Mouse (Mus musculus) neural tube, embryonic 12.5 days (tissue): ENCODE data around the gene Ppp1r9a. TPM values are rescaled to one million over a fixed set of nuclear protein-coding genes. Genes with fewer than 3 reads are reported as not detected.
"Not testable (repeated sequence)": the region's sequence is repeated elsewhere in the genome, so short reads cannot be mapped to it uniquely, and the experiment has no call there.

Experiments
- ATAC-seq: fragments of 200-750 bp; cut with Nextera tagmentation; 2 replicates; pipeline ENCODE4 v1.8.0; 2017; ENCODE audit warnings: low read depth, mild to moderate bottlenecking, moderate TSS enrichment, moderate library complexity; ENCODE audit not compliant: low FRiP score
- H3K27ac ChIP-seq: fragments of 300-500 bp; sonication (generic); 2 replicates; pipeline ENCODE4 v1.5.1; 2016
- H3K27me3 ChIP-seq: fragments of 300-500 bp; sonication (generic); replicated peaks from 2 replicates; pipeline ENCODE4 v1.6.1; 2016; ENCODE audit warnings: mild to moderate bottlenecking
- H3K36me3 ChIP-seq: fragments of 300-500 bp; sonication (generic); 2 replicates; pipeline ENCODE4 v1.6.1; 2016; ENCODE audit warnings: mild to moderate bottlenecking
- H3K4me1 ChIP-seq: fragments of 300-500 bp; sonication (generic); 2 replicates; pipeline ENCODE4 v1.6.1; 2016
- H3K4me2 ChIP-seq: fragments of 300-500 bp; sonication (generic); replicated peaks from 2 replicates; pipeline ENCODE4 v1.6.1; 2016; ENCODE audit warnings: mild to moderate bottlenecking
- H3K4me3 ChIP-seq: fragments of 300-500 bp; sonication (generic); 2 replicates; pipeline ENCODE4 v1.5.1; 2016
- H3K9ac ChIP-seq: fragments of 300-500 bp; sonication (generic); 2 replicates; pipeline ENCODE4 v1.6.1; 2016; ENCODE audit warnings: mild to moderate bottlenecking
- H3K9me3 ChIP-seq: fragments of 300-500 bp; sonication (generic); 2 replicates; pipeline ENCODE4 v1.6.1; 2016; ENCODE audit warnings: mild to moderate bottlenecking
- WGBS: fragments of 180-500 bp; shearing (Covaris S2); methylation state at CpG from one replicate; pipeline ENCODE4 v1.1.7; 2016; 5-methylcytosine and 5-hydroxymethylcytosine counted together
- polyA plus RNA-seq: library from polyadenylated mRNA; unstranded; fragments of >200 nt; fragmentation: Nextera tagmentation; extraction: Ambion mirVana; gene quantifications from 2 replicates; pipeline ENCODE4 v1.2.1, GENCODE M21; 2016

Gene Ppp1r9a
- polyA plus RNA-seq: 24.8 and 28.1 TPM in 2 replicates

DNA sequence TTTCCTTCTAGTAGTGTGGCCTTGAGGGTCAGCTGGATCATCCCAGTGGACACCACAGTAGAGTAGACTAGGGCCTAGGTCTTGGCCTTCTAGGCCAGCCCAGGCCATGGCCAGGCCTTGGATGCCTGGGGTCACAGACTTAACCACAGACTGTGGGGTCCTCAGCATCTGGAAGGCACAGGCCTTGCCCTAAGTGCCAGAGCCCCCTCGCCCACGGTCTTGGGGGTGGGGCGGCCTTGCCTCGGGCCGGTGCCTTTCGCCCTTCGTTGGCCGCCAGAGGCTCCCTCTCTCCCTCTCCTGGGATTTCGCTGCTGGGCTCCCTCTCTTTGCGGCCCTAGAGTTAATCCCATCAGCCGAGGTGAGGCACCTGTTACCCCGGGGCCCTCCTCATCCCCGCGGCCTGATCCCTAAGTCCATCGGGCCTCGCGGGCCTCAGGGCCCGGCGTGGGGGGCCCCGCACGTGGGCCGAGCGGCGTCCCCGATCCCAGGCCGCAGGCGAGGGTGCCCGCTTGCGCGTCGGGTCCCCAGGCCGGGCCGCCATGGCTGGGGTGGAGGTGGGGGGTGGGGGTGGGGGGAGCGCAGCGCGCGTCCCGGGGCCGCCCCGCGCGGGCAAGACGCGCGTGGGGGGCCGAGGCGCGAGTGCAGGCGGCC, at the start of gene Ppp1r9a:
Ppp1r9a (plus strand) TSS at position 244 of the 651 bp plus-strand sequence.
- peak within 1 kb of the TSS; percentile 94 for H3K9ac ChIP-seq
- ATAC-seq: peak; percentile 61
- peak within 1 kb of the TSS; percentile 96 for H3K27ac ChIP-seq
- no peaks in the 10 kb centered on the region for H3K36me3 ChIP-seq
- no peaks in the 10 kb centered on the region for H3K27me3 ChIP-seq
- under 1% methylated on average over 41 of the region's 49 CpGs for WGBS
- peak within 1 kb of the TSS; percentile 76 for H3K4me3 ChIP-seq
- no peaks in the 10 kb centered on the region for H3K9me3 ChIP-seq
- peak within 1 kb of the TSS; percentile 81 for H3K4me2 ChIP-seq
- peaks cover 16% of the 10 kb centered on the region for H3K4me1 ChIP-seq

DNA sequence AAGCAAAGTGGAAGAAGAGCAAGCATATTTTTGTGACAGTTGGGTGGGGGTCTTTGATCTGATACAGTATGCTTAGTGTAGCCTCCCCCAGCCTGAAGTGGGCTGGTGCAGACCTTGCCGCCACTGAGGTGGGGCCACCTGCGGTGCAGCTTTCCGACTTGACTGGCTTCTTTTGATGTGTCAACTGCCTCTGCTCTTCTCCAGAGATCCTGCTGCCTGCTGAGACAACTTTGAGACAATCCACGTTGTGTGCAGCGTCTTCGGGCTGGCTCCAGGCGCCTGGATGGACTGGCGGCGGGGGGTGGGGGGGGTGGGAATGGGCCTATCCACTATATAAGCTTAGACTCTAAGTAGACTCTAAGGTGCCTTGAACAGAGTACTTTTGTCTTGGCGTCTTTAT, 47.5 kb upstream of the Ppp1r9a start:
- 75% methylated on average over 10 of the region's 10 CpGs for WGBS
- no peak for ATAC-seq

DNA sequence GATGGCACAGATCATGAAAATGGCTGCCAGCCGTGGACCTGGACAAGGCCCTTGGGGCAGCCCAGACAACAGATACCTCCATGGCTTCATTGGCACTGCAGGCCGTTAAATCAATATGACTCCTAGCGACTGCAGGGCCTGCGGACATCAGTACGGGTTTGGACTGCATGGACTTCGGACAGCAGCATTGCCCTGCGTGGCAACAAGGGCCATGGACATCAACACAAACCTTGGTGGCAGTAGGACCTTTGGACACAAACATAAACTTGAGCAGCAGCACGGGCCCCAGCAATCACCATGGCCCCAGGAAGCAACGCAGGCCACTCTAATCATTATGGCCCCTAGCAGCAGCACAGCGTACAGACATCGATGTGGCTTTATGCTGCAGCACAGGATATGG, 45.8 kb upstream of the Ppp1r9a start:
- ATAC-seq: no peak
- H3K4me3 ChIP-seq: no peak overlapping the region
- no peak overlapping the region for H3K27ac ChIP-seq
- no peaks in the 10 kb centered on the region for H3K27me3 ChIP-seq
- no peaks in the 10 kb centered on the region for H3K4me1 ChIP-seq
- H3K36me3 ChIP-seq: no peaks in the 10 kb centered on the region
- no peak overlapping the region for H3K4me2 ChIP-seq
- H3K9ac ChIP-seq: no peak overlapping the region
- WGBS: 93% methylated on average over 11 of the region's 11 CpGs
- no peaks in the 10 kb centered on the region for H3K9me3 ChIP-seq

More for the DNA sequence above, 47.5 kb upstream of the Ppp1r9a start:
- H3K4me3 ChIP-seq: no peak overlapping the region
- no peaks in the 10 kb centered on the region for H3K9me3 ChIP-seq
- H3K27me3 ChIP-seq: no peaks in the 10 kb centered on the region
- no peak overlapping the region for H3K9ac ChIP-seq
- no peaks in the 10 kb centered on the region for H3K36me3 ChIP-seq
- H3K4me2 ChIP-seq: no peak overlapping the region
- H3K4me1 ChIP-seq: no peaks in the 10 kb centered on the region
- no peak overlapping the region for H3K27ac ChIP-seq

DNA sequence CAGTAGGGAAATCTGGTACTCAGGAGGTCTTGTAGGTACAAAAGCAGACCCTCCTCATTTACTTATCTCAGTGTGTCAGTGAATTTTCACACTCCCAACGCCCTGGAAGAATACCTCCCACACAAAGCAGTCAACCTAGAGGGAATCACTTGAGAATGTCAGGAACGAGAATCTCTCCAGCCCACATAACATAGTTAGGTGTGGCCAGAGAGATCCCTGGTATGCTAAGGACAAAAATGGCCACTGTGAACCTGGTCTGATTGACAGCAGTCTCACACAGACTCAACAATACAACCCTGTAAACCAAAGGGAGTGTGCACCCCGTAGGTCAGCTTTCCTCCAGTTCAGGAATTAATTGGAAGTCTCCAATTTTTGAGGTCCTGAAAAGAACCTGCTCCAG, 18.4 kb upstream of the Ppp1r9a start:
- ATAC-seq: no peak
- 83% methylated on average over 3 of the region's 3 CpGs for WGBS
- Histone ChIP-seq H3K4me2 (no peak overlapping the region), H3K36me3 (no peaks in the 10 kb centered on the region), H3K27me3 (no peaks in the 10 kb centered on the region), H3K9ac (no peak overlapping the region), H3K4me3 (no peak overlapping the region), H3K4me1 (no peaks in the 10 kb centered on the region), H3K9me3 (no peaks in the 10 kb centered on the region), H3K27ac (no peak overlapping the region)

DNA sequence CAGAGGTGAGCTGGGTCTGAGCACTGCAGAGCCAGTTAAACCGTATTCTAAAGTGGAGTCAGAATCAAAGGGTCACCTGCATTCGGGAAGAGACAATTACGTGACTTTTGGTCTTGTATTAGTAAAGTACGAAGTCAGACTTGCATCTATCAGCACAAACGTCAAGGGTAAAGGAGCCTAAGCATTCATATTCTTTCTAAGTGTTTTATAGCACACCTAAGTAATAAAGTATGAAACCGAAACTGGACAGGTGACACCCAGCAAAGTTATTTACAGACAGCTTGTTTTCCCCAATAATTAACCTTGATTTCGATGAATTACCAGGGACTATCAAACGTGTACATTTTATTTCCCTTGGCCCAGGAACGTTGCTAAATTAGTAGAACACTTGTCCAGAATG, 13.2 kb upstream of the Ppp1r9a start:
- H3K27me3 ChIP-seq: no peaks in the 10 kb centered on the region
- no peak for ATAC-seq
- H3K4me1 ChIP-seq: no peaks in the 10 kb centered on the region
- WGBS: 86% methylated on average over 9 of the region's 9 CpGs
- H3K27ac ChIP-seq: no peak overlapping the region
- no peaks in the 10 kb centered on the region for H3K9me3 ChIP-seq
- H3K9ac ChIP-seq: no peak overlapping the region
- H3K4me2 ChIP-seq: no peak overlapping the region
- H3K4me3 ChIP-seq: no peak overlapping the region
- H3K36me3 ChIP-seq: no peaks in the 10 kb centered on the region

DNA sequence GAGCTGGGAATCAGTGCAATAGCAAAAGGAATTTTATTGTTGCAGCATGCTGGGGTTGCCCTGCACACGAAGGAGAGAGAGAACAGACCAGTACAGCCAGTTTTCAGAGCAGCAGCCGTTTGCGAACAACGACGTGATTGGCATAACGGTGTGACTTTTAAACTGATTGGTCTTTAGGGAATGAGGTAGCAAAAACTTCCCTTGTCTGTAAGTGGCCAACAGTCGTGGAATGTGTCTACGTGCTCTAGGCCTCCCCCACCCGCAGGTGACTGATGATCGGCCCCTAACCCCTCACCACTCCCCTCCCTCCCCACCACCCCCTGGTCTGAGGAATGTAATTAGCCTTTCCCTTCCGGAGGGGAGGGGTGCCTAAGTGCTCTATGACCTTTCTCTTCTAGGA, 10.3 kb upstream of the Ppp1r9a start:
- Histone ChIP-seq H3K4me3 (no peak overlapping the region), H3K9me3 (no peaks in the 10 kb centered on the region), H3K27me3 (no peaks in the 10 kb centered on the region), H3K4me2 (no peak overlapping the region), H3K4me1 (no peaks in the 10 kb centered on the region), H3K36me3 (no peaks in the 10 kb centered on the region), H3K27ac (no peak overlapping the region), H3K9ac (no peak overlapping the region)
- WGBS: 35% methylated on average over 11 of the region's 11 CpGs
- no peak for ATAC-seq

DNA sequence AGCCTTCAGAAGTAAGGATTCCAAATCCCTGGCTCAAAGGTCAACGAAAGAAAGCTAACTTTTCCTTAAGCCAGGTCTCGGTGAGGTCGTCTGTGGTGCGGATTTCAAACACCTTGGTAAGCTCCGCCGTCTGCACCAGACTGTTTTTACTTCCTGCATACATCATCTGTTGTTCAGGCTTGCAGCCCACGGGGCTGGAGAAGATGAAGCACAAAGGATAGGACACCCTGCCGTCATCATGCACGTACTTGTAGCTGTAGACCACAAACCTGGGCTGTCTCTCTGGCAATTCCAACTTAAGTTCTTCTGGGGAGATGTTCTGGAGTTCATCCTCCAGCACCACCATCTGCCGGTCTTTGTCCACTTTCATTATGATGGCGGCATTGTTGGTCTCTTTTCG, 9.4 kb upstream of the Ppp1r9a start:
- H3K36me3 ChIP-seq, ATAC-seq: not testable (repeated sequence)
- WGBS: 77% methylated on average over 12 of the region's 12 CpGs

DNA sequence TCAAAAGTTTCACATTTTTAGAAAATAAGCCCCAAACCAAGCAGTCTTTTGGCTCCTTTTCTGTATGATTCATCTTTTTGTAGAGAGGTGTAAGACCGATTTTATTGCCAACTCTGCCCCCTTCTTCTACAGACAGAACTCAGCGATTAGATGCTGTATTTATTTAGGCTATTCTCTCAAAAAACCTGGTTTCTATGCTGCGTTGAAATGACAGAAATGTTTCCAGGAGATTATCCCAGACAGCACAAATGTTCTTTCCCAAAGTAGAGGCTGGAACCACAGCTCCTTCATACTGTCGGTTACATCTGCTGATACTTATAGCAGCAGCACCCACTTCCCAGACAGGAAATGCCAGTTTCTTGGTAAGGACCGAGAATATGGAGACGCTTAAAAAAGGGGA, 2.8 kb upstream of the Ppp1r9a start:
- H3K4me1 ChIP-seq: peaks cover 11% of the 10 kb centered on the region
- H3K9me3 ChIP-seq: no peaks in the 10 kb centered on the region
- no peak overlapping the region for H3K9ac ChIP-seq
- H3K27ac ChIP-seq: no peak overlapping the region
- no peaks in the 10 kb centered on the region for H3K27me3 ChIP-seq
- H3K4me3 ChIP-seq: no peak overlapping the region
- no peaks in the 10 kb centered on the region for H3K36me3 ChIP-seq
- ATAC-seq: no peak
- 91% methylated on average over 6 of the region's 6 CpGs for whole genome bisulfite sequencing
- no peak overlapping the region for H3K4me2 ChIP-seq

More for the DNA sequence above, 9.4 kb upstream of the Ppp1r9a start:
- not testable (repeated sequence) for H3K27me3 ChIP-seq, H3K4me1 ChIP-seq, H3K9me3 ChIP-seq, H3K9ac ChIP-seq, H3K4me3 ChIP-seq, H3K27ac ChIP-seq, H3K4me2 ChIP-seq

DNA sequence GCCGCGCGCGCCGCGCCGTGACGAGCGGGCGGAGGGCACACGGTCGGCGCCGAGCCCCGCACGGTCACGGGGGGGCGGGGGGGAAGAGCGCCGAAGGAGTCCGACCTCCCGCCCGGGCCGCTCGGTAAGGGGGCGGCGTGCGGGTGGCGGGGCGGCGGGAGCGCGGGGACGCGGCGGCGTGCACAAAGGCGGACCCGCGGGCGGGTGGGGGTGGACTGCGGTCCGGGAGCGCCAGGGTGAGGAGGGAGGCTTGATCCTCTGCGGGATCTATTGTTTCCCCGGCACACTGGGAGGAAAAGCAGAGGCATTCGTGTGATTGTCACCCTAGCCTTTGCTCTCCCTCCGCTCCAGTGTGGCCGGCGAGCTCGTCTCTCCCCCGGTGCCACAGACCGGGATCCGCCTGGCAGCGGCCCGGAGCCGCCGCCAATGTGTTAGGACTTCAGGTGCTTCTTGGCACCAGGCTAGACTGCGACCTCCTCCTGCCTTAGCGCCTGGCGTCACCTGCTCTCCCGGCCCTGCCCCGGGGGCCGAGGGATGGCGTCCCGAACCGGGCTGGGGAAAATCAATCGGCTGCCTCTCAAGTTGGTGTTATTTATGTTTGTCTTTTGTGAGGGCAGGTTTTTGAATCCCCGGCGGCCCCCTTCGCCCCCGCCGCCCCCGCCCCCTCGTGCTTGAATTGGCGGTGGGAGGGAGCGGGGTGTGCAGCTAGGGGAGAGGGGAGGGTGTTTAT, 773 bp downstream of the Ppp1r9a start:
- H3K27me3 ChIP-seq: no peaks in the 10 kb centered on the region

DNA sequence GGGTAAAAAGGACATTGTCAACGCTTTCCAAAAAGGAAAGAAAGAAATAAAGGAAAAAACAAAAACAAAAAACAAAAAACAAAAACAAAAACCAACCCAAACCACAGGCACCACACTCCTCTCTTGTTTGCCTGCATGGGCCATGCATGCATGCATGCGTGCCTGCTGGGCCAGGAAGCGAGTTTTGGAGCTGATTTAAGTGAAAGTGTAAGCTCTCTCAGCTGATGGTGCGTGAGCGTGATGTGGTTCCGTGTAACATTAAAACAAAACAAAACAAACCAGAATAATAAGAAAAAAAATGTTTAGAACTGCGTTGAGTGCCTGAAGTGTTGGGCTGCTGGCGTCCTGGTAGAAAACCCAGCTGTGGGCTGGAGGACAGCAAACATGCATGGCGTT, 1.3 kb downstream of the Ppp1r9a start:
- Histone ChIP-seq H3K4me2 (peak overlapping the region; percentile 81), H3K9ac (peak overlapping the region; percentile 94), H3K4me3 (peak overlapping the region; percentile 76), H3K36me3 (no peaks in the 10 kb centered on the region), H3K27ac (peak overlapping the region; percentile 96), H3K27me3 (no peaks in the 10 kb centered on the region), H3K9me3 (no peaks in the 10 kb centered on the region), H3K4me1 (peaks cover 20% of the 10 kb centered on the region)
- WGBS: 2% methylated on average over 9 of the region's 9 CpGs
- peak; percentile 2; the same call in 1 of the 2 replicates for ATAC-seq

More for the DNA sequence above, 773 bp downstream of the Ppp1r9a start:
- ATAC-seq: peak; percentile 90
- Histone ChIP-seq H3K4me1 (peaks cover 16% of the 10 kb centered on the region), H3K9me3 (no peaks in the 10 kb centered on the region), H3K4me2 (peak overlapping the region; percentile 81), H3K36me3 (no peaks in the 10 kb centered on the region), H3K4me3 (peak overlapping the region; percentile 76), H3K9ac (peak overlapping the region; percentile 94), H3K27ac (peak overlapping the region; percentile 96)
- WGBS: 1% methylated on average over 40 of the region's 77 CpGs

DNA sequence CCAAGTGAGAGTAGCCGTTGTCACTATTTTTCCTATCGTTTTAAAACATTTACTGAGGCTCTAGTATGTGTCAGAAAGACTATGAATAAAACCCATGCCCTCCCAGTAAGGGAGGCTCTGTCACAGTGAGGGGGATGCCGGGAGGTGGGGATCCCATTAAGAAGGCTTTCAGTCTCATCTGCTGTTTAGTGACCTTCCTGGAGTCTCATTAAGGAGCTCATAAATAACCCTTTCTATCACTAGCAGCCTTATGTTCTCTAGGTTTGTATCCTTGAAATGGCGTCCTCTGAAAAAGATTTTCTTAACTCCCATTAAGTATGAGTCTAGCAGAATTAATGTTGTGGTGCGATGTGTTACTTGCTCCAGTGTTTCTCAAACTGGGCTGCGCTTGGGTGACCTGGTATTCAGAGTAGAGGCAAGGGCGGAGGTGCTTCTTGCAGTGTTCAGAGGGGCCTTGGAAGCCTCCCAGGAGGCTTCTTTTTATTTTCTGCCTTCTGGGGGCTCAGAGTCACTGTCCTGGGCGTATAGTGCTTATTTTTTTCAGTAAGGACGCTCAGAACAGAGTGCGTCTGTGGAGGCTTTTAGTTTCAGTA, 7.4 kb downstream of the Ppp1r9a start:
- no peak overlapping the region for H3K9ac ChIP-seq
- WGBS: 15% methylated on average over 10 of the region's 10 CpGs
- ATAC-seq: peak; percentile 82
- H3K27me3 ChIP-seq: no peaks in the 10 kb centered on the region
- no peaks in the 10 kb centered on the region for H3K36me3 ChIP-seq
- H3K9me3 ChIP-seq: no peaks in the 10 kb centered on the region
- peaks cover 22% of the 10 kb centered on the region for H3K4me1 ChIP-seq
- peak overlapping the region; percentile 32; the same call in 1 of the 2 replicates for H3K4me2 ChIP-seq
- H3K27ac ChIP-seq: no peak overlapping the region
- H3K4me3 ChIP-seq: no peak overlapping the region

DNA sequence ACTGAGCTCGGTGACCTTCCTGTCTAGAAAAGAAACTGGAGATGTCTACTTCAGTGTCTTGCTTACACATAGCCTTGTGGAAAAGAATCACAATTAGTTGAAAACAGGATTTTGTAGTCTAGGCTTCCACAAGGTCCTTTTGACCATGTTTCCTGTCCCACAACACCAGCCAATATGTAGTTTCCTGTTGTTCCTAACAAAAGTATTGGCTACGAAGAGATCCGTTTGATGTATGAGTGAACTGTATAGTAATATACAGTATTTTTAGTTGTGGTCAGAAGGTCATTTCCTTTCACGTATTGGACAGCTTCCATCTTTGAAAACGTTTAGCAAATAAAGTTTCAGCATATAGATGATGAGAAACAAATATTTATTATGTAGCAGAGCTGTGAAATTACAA, 15.8 kb downstream of the Ppp1r9a start:
- 88% methylated on average over 5 of the region's 5 CpGs for WGBS

More for the DNA sequence above, 15.8 kb downstream of the Ppp1r9a start:
- H3K4me3 ChIP-seq: no peak overlapping the region
- H3K4me2 ChIP-seq: no peak overlapping the region
- no peaks in the 10 kb centered on the region for H3K27me3 ChIP-seq
- H3K27ac ChIP-seq: no peak overlapping the region
- ATAC-seq: no peak
- no peak overlapping the region for H3K9ac ChIP-seq
- no peaks in the 10 kb centered on the region for H3K9me3 ChIP-seq
- H3K36me3 ChIP-seq: peaks cover 5% of the 10 kb centered on the region; the same call in 1 of the 2 replicates
- no peaks in the 10 kb centered on the region for H3K4me1 ChIP-seq
